Mouse (Mus musculus): ENCODE results near the gene Gm30302. TPM values are rescaled to one million over a fixed set of nuclear protein-coding genes. Genes with fewer than 3 reads are reported as not detected.
A peak's percentile ranks its signal among the peaks of the same experiment; 100 is the strongest.

Gm30302 gene
- polyA plus RNA-seq (2014; fragmentation: Nextera tagmentation; extraction: Ambion mirVana) = not detected in 2 replicates

DNA sequence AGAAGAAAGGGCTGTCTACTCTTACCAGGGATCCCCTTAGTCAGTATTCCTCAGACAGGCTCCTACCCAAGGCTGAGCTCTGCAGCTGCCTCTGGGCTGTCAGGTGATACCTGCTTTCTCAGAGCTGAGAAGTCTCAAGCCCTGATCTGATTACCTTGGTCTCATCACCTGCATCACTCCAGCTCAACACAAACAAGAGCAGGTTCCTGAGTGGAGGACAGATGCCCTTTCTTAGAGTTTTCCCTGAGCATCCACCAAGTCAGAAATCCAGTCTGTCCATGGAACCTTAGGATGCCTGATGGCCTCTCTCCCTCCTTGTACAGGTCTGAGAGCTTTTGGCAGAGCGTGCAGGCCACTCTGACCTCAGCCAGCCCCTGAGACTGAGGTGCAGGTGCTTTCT lies at the start of gene Gm30302:
Gm30302 (minus strand) TSS at position 101 of the 400 bp plus-strand sequence.
- no peaks in the 10 kb centered on the region for H3K4me1 ChIP-seq (replicated peaks; ENCODE audit: control insufficient read depth, insufficient read depth, low read length)
- no peaks in the 10 kb centered on the region for H3K36me3 ChIP-seq (ENCODE audit: control insufficient read depth, insufficient read depth, low read length)
- H3K9me3 ChIP-seq (ENCODE audit: control insufficient read depth, low read length) = 0 out of 2 replicates have a peak, but pooled peaks cover 5% of the 10 kb centered on the region
- no peak within 1 kb of the TSS for H3K4me3 ChIP-seq (ENCODE audit: low read depth, low read length)
- H3K9ac ChIP-seq (ENCODE audit: low read length) = no peak within 1 kb of the TSS
- WGBS = 92% methylated on average over 1 of the region's 1 CpGs
- no peak within 1 kb of the TSS for H3K4me2 ChIP-seq (ENCODE audit: low read length)
- no peaks in the 10 kb centered on the region for H3K27me3 ChIP-seq (replicated peaks; ENCODE audit: control insufficient read depth, insufficient read depth, low read length)
- ATAC-seq (replicated peaks; ENCODE audit: low FRiP score, low TSS enrichment, low read depth) (no peak), DNase-seq (ENCODE audit: low spot score) (peak; percentile 32)
- H3K27ac ChIP-seq (ENCODE audit: low read depth) = no peak within 1 kb of the TSS

DNA sequence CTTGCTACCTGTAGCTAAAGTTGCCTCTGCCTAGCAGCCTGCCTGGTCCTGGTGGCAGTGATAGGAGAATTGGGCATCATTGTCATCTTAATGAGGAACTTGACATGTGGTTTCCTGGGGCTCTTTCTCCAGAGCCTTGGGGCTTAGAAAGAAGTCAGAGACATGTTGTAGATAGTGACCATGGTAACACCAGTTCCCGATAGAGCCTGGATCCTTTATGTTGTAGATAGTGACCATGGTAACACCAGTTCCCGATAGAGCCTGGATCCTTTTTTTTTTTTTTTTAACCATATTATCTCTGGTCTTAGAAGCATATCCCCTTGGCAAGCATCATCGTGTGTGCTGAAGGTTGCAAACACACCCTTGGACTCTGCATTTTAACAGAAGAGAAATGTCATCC lies 48.0 kb upstream of the Gm30302 start:
- 62% methylated on average over 3 of the region's 3 CpGs for WGBS
- H3K36me3 ChIP-seq (ENCODE audit: control insufficient read depth, insufficient read depth, low read length) = no peaks in the 10 kb centered on the region
- H3K4me3 ChIP-seq (ENCODE audit: low read depth, low read length) = no peak overlapping the region
- H3K9ac ChIP-seq (ENCODE audit: low read length) = no peak overlapping the region
- no peaks in the 10 kb centered on the region for H3K4me1 ChIP-seq (replicated peaks; ENCODE audit: control insufficient read depth, insufficient read depth, low read length)
- H3K9me3 ChIP-seq (ENCODE audit: control insufficient read depth, low read length) = no peaks in the 10 kb centered on the region
- DNase-seq (ENCODE audit: low spot score) (no peak), ATAC-seq (replicated peaks; ENCODE audit: low FRiP score, low TSS enrichment, low read depth) (no peak)
- no peak overlapping the region for H3K4me2 ChIP-seq (ENCODE audit: low read length)
- no peaks in the 10 kb centered on the region for H3K27me3 ChIP-seq (replicated peaks; ENCODE audit: control insufficient read depth, insufficient read depth, low read length)
- no peak overlapping the region for H3K27ac ChIP-seq (ENCODE audit: low read depth)

DNA sequence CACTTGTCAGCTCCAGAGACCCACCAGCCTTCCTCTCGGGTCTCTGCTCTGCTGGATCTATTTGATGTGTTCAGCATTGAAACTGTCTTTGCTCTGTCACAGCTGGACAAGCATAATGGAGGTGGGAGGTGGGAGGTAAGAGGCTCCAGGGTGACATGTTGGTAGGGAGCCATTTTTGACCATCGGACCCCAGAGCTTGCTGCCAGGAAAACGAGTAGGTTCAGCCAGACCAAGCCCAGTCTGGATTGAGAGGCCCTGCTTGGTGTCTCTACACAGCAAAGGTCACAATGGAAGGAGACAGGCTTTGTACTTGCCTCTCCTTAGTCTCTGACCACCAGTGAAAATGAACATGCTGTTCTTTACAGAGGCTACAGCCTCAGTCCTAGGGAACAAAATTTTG lies 47.3 kb upstream of the Gm30302 start:
- Histone ChIP-seq H3K9me3 (ENCODE audit: control insufficient read depth, low read length) (no peaks in the 10 kb centered on the region), H3K27me3 (replicated peaks; ENCODE audit: control insufficient read depth, insufficient read depth, low read length) (no peaks in the 10 kb centered on the region), H3K27ac (ENCODE audit: low read depth) (no peak overlapping the region), H3K4me2 (ENCODE audit: low read length) (no peak overlapping the region), H3K36me3 (ENCODE audit: control insufficient read depth, insufficient read depth, low read length) (no peaks in the 10 kb centered on the region), H3K9ac (ENCODE audit: low read length) (no peak overlapping the region), H3K4me3 (ENCODE audit: low read depth, low read length) (no peak overlapping the region), H3K4me1 (replicated peaks; ENCODE audit: control insufficient read depth, insufficient read depth, low read length) (no peaks in the 10 kb centered on the region)
- DNase-seq (ENCODE audit: low spot score) (no peak), ATAC-seq (replicated peaks; ENCODE audit: low FRiP score, low TSS enrichment, low read depth) (no peak)
- 82% methylated on average over 3 of the region's 3 CpGs for WGBS

DNA sequence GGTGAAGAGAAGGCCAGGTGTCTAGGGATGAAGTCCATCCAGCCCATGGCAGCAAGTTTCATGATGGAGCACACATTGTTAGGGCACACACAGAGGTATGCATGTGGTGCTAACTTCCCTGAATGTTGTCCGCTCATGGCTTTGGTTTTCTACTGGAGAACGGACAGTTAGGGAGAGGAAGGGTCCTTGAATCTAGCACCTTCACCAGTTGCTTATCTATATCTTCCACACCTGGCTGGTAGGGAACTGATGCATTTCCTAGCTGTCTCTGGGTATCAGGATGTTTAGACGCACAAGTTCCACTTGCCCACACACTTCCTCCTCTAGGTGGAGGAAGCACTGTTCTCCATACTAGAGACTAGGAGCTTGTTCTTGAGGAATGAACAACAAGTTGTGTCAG lies 46.9 kb upstream of the Gm30302 start:
- no peak overlapping the region for H3K4me3 ChIP-seq (ENCODE audit: low read depth, low read length)
- 0 out of 2 replicates have a peak, but pooled peaks cover 2% of the 10 kb centered on the region for H3K9me3 ChIP-seq (ENCODE audit: control insufficient read depth, low read length)
- DNase-seq (ENCODE audit: low spot score) (no peak), ATAC-seq (replicated peaks; ENCODE audit: low FRiP score, low TSS enrichment, low read depth) (no peak)
- H3K4me1 ChIP-seq (replicated peaks; ENCODE audit: control insufficient read depth, insufficient read depth, low read length) = no peaks in the 10 kb centered on the region
- H3K36me3 ChIP-seq (ENCODE audit: control insufficient read depth, insufficient read depth, low read length) = no peaks in the 10 kb centered on the region
- no peak overlapping the region for H3K27ac ChIP-seq (ENCODE audit: low read depth)
- 94% methylated on average over 3 of the region's 3 CpGs for WGBS
- no peaks in the 10 kb centered on the region for H3K27me3 ChIP-seq (replicated peaks; ENCODE audit: control insufficient read depth, insufficient read depth, low read length)
- no peak overlapping the region for H3K4me2 ChIP-seq (ENCODE audit: low read length)
- H3K9ac ChIP-seq (ENCODE audit: low read length) = no peak overlapping the region

DNA sequence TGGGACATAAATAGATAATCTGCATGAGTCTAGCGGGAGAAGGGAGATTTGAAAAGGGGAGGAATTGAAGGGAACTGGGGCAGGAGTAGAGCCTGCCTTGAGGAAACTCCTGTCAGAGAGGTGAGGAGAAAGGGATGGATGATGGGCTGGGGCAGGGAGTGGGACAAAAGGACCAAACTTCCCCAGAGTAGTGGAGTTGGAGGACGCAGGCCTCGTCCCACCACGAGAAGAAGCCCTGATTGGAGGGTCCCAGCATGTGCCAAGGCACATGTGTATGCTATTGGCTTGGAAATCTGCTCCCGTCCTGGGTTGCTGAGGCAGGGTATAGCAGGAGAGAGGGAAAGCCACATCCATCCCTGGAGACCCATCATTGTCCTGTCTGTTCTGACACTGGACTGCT lies 45.3 kb upstream of the Gm30302 start:
- H3K9ac ChIP-seq (ENCODE audit: low read length) = no peak overlapping the region
- H3K27me3 ChIP-seq (replicated peaks; ENCODE audit: control insufficient read depth, insufficient read depth, low read length) = no peaks in the 10 kb centered on the region
- no peaks in the 10 kb centered on the region for H3K4me1 ChIP-seq (replicated peaks; ENCODE audit: control insufficient read depth, insufficient read depth, low read length)
- no peak overlapping the region for H3K4me3 ChIP-seq (ENCODE audit: low read depth, low read length)
- DNase-seq (ENCODE audit: low spot score) = no peak
- H3K9me3 ChIP-seq (ENCODE audit: control insufficient read depth, low read length) = 0 out of 2 replicates have a peak, but pooled peaks cover 2% of the 10 kb centered on the region
- H3K36me3 ChIP-seq (ENCODE audit: control insufficient read depth, insufficient read depth, low read length) = no peaks in the 10 kb centered on the region
- WGBS = 87% methylated on average over 5 of the region's 5 CpGs
- H3K27ac ChIP-seq (ENCODE audit: low read depth) = no peak overlapping the region
- ATAC-seq (replicated peaks; ENCODE audit: low FRiP score, low TSS enrichment, low read depth) = no peak
- H3K4me2 ChIP-seq (ENCODE audit: low read length) = no peak overlapping the region

DNA sequence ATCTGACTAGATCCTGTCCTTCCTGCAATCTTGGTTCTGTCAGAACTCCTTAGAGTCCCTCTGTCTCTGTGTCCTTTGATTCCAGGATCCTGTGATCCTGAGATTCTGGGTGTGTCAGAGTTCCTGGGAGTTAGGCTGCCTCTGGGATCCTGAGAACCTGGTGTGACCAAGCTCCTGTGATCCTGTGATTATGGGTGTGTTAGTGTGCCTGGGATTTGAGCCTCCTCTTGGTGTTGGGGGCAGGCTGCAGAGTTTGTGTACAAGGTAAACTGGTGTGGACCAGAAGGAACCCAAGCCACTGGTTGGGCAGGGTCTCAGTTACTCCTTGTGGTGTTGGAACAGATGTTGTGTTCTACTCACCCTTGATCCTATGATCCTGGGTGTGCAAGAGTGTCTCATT lies 42.4 kb upstream of the Gm30302 start:
- H3K9me3 ChIP-seq (ENCODE audit: control insufficient read depth, low read length) = 0 out of 2 replicates have a peak, but pooled peaks cover 2% of the 10 kb centered on the region
- no peak for ATAC-seq (replicated peaks; ENCODE audit: low FRiP score, low TSS enrichment, low read depth)

DNA sequence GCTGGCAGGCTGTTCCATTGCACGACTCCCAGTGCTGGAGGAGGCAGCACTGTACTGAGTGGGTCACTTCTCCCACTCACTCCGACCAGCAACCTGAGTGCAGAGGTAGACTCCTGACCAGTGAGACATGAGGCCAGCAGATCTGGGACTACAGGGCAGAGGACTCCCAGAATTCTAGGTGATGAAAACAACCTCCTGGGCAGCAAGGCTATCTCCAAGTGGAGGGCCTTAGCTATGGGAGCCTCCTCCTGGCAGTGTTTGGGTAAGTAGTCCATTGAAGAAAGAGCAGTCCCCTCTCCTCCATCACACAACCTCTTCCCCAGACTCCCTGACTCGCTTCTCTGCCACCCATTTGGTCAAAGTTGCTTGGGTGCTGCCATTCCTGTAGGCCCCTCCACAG lies 31.6 kb upstream of the Gm30302 start:
- no peak for ATAC-seq (replicated peaks; ENCODE audit: low FRiP score, low TSS enrichment, low read depth)
- no peaks in the 10 kb centered on the region for H3K4me1 ChIP-seq (replicated peaks; ENCODE audit: control insufficient read depth, insufficient read depth, low read length)
- no peaks in the 10 kb centered on the region for H3K27me3 ChIP-seq (replicated peaks; ENCODE audit: control insufficient read depth, insufficient read depth, low read length)
- H3K27ac ChIP-seq (ENCODE audit: low read depth) = no peak overlapping the region
- H3K36me3 ChIP-seq (ENCODE audit: control insufficient read depth, insufficient read depth, low read length) = no peaks in the 10 kb centered on the region
- no peak overlapping the region for H3K4me3 ChIP-seq (ENCODE audit: low read depth, low read length)
- no peaks in the 10 kb centered on the region; the same call in 1 of the 2 replicates for H3K9me3 ChIP-seq (ENCODE audit: control insufficient read depth, low read length)
- WGBS = 83% methylated on average over 3 of the region's 3 CpGs
- no peak overlapping the region for H3K4me2 ChIP-seq (ENCODE audit: low read length)
- peak; percentile 16 for DNase-seq (ENCODE audit: low spot score)
- H3K9ac ChIP-seq (ENCODE audit: low read length) = no peak overlapping the region

More for the DNA sequence above, 42.4 kb upstream of the Gm30302 start:
- H3K4me1 ChIP-seq (replicated peaks; ENCODE audit: control insufficient read depth, insufficient read depth, low read length) = no peaks in the 10 kb centered on the region
- no peak overlapping the region for H3K27ac ChIP-seq (ENCODE audit: low read depth)
- DNase-seq (ENCODE audit: low spot score) = no peak
- H3K36me3 ChIP-seq (ENCODE audit: control insufficient read depth, insufficient read depth, low read length) = no peaks in the 10 kb centered on the region
- H3K4me2 ChIP-seq (ENCODE audit: low read length) = no peak overlapping the region
- H3K9ac ChIP-seq (ENCODE audit: low read length) = no peak overlapping the region
- no peaks in the 10 kb centered on the region for H3K27me3 ChIP-seq (replicated peaks; ENCODE audit: control insufficient read depth, insufficient read depth, low read length)
- H3K4me3 ChIP-seq (ENCODE audit: low read depth, low read length) = no peak overlapping the region

DNA sequence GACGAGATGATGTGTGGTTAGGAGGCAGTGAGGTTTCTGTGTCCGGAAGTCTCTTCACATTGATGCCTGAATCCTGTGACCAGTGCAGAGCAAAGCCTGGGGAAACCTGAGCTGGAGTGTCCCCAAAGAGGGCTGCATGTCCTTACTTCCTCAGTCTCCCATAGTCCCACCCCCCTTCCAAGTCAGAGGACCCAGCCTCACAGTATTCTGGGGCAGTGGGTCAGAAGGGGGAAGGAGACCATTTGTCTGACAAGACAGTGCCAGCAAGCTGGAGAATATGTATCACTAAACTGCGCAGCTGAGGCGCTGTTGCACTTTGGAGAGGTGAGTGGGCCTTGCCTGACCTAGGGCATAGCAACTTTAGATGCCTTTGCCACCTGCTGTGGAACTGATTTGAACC lies 26.5 kb upstream of the Gm30302 start:
- Histone ChIP-seq H3K9me3 (ENCODE audit: control insufficient read depth, low read length) (no peaks in the 10 kb centered on the region), H3K27me3 (replicated peaks; ENCODE audit: control insufficient read depth, insufficient read depth, low read length) (no peaks in the 10 kb centered on the region), H3K36me3 (ENCODE audit: control insufficient read depth, insufficient read depth, low read length) (no peaks in the 10 kb centered on the region), H3K9ac (ENCODE audit: low read length) (no peak overlapping the region), H3K27ac (ENCODE audit: low read depth) (no peak overlapping the region), H3K4me3 (ENCODE audit: low read depth, low read length) (no peak overlapping the region), H3K4me2 (ENCODE audit: low read length) (no peak overlapping the region), H3K4me1 (replicated peaks; ENCODE audit: control insufficient read depth, insufficient read depth, low read length) (no peaks in the 10 kb centered on the region)
- ATAC-seq (replicated peaks; ENCODE audit: low FRiP score, low TSS enrichment, low read depth) (no peak), DNase-seq (ENCODE audit: low spot score) (no peak)
- WGBS = 89% methylated on average over 4 of the region's 4 CpGs

DNA sequence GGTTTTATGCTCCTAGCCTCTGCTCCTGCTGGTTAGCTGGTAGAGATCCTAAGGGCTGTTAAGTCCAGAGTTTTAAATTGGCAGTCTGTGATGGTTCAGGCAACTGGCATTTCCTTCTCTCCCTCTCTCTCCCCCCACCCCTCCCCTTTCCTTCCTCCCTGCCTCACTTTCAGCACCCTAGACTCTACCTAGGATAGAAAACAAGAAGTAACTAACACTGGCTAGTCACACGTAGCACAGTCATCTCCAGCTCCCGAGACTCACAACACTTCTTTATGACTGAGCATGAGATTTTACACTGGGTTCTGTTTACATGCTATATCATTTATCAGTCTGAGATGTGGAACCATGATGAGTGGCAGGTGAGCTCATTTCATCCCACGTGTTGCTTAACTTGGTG lies 16.2 kb upstream of the Gm30302 start:
- no peaks in the 10 kb centered on the region for H3K36me3 ChIP-seq (ENCODE audit: control insufficient read depth, insufficient read depth, low read length)
- no peak overlapping the region for H3K27ac ChIP-seq (ENCODE audit: low read depth)
- H3K9me3 ChIP-seq (ENCODE audit: control insufficient read depth, low read length) = no peaks in the 10 kb centered on the region
- H3K4me2 ChIP-seq (ENCODE audit: low read length) = no peak overlapping the region
- peak; percentile 34 for DNase-seq (ENCODE audit: low spot score)
- no peaks in the 10 kb centered on the region for H3K27me3 ChIP-seq (replicated peaks; ENCODE audit: control insufficient read depth, insufficient read depth, low read length)
- 90% methylated on average over 3 of the region's 3 CpGs for WGBS
- H3K4me3 ChIP-seq (ENCODE audit: low read depth, low read length) = no peak overlapping the region
- ATAC-seq (replicated peaks; ENCODE audit: low FRiP score, low TSS enrichment, low read depth) = no peak
- H3K9ac ChIP-seq (ENCODE audit: low read length) = no peak overlapping the region
- H3K4me1 ChIP-seq (replicated peaks; ENCODE audit: control insufficient read depth, insufficient read depth, low read length) = no peaks in the 10 kb centered on the region
